Mouse (Mus musculus) left cerebral cortex, adult 2 months (tissue): Measurements from ENCODE around the gene Ate1. TPM values are rescaled to one million over a fixed set of nuclear protein-coding genes. Genes with fewer than 3 reads are reported as not detected.
"Not testable (repeated sequence)": the region's sequence is repeated elsewhere in the genome, so short reads cannot be mapped to it uniquely, and the experiment has no call there.

Experiments
- DNase-seq, 2 experiments: peaks; one replicate each; pipeline ENCODE4 v3.0.0; 2021 to 2022; ENCODE audit warnings: low spot score in 2 of 2, mixed read lengths in 1 of 2; ENCODE audit errors: extremely low spot score in 1 of 2
- H3K27ac ChIP-seq: fragments of 200-600 bp; 2 replicates; pipeline ENCODE4 v1.8.1; 2022
- H3K4me3 ChIP-seq: fragments of 200-600 bp; 2 replicates; pipeline ENCODE4 v1.8.1; 2022
- CTCF ChIP-seq: fragments of 200-600 bp; IDR thresholded peaks from 2 replicates; pipeline ENCODE4 v1.8.1; 2022; ENCODE audit warnings: antibody characterized with exemption, mild to moderate bottlenecking, moderate library complexity
- intact Hi-C: fragments of 180-260 bp; cut with DNase I; formaldehyde crosslinking; loops from one replicate; pipeline ENCODE4 v1.15.1; 2025
- total RNA-seq, 2 experiments: library from RNA; stranded (reverse); gene quantifications; 2 replicates each; pipeline ENCODE4 v1.2.3; 2021

The Ate1 gene
- total RNA-seq, 2 experiments from 2014 or later: 63.8 to 64.7 TPM

- no peak for TF ChIP-seq CTCF
- intact Hi-C loops: loop anchor here (5.0 kb wide), 1 partner anchor 84 kb away; no protein-coding TSS in a partner anchor
- Histone ChIP-seq H3K27ac (no peak overlapping the region), H3K4me3 (no peak overlapping the region)
- no peak for DNase-seq
Observed at GRCm38 (mm10) chr7:130471045-130471444, 49.1 kb downstream of the Ate1 start.

DNA sequence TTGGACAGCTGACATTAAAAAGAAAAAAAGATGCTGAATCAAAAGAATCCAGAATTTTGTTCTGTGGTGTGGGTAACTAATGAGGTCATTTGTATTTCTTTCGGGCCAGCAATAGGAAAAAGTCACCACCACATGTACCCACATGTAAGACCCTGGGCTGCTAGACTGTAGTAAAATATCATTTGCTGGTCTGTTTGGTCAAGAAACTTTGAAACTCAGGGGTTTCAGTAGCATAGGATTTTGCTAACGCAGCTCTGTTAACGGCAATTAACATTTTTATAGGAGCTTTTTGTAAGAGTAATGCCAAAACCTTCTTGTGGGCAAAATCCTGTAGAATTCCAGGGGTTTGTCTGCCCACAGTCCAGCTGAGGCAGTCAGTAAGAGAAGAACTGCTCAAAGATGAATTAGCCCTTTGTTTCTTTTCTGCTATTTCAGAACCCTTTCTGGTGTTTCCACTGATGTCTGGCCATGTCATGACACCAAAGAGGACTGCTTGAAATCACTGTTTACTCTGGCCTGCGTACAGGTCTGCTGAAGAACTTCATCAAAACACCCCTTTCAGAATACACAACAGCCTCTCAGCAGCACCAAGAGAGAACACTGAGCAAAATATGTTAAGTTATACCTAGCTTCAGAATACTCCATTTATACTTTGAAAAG lies 64.5 kb downstream of the Ate1 start:
- DNase-seq: no peak
- peak overlapping the region; percentile 29; the same call in 1 of the 2 replicates for H3K27ac ChIP-seq
- H3K4me3 ChIP-seq: no peak overlapping the region
- intact Hi-C loops: no loop called here
- TF ChIP-seq CTCF: no peak

- no peak for TF ChIP-seq CTCF
- intact Hi-C loops: no loop called here
- no peak for DNase-seq
- Histone ChIP-seq H3K27ac (no peak overlapping the region), H3K4me3 (no peak overlapping the region)
Observed at GRCm38 (mm10) chr7:130454226-130454625, 65.9 kb downstream of the Ate1 start.

DNA sequence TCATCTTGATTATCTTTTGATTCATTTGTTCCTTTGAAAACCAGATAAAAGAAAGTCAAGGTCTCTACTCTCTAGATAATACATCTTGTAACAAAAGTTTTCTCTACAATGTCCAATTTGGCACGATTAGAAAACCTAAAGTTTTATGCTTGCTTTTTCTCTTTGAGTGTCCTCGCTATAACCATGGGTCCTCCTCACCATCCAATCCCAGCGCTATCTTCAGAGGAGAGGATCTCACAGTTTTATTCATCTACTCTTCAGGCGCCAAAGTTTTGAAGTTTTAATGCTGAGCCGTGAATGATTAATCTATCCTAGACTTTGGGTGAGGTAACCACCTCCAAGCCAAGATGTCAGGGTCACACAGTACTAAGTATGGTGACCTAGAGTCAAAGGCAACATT lies 84.4 kb downstream of the Ate1 start:
- no peak overlapping the region for H3K27ac ChIP-seq

DNA sequence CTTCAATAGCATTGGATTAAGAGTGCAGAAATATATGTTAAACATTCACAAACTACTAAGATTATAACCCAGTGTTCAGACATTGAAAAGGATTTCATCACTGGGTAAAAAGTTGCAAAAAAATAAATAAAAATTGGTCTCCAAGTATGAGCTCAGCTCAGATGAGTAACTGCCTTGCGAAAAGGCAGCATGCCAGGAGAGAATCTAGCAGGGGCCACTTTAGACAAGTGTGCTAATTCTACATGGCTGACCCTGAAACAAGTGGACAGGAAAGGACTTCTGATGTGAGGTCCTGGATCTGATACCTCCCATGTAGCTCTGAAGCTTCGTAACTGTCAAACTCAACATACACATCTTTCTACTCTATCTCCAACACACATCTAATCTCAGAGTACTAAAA lies 88.0 kb downstream of the Ate1 start:
- DNase-seq: no peak
- TF ChIP-seq CTCF: no peak
- no peak overlapping the region for H3K27ac ChIP-seq
- intact Hi-C loops: no loop called here
- H3K4me3 ChIP-seq: no peak overlapping the region

More for the DNA sequence above, 84.4 kb downstream of the Ate1 start:
- no peak overlapping the region for H3K4me3 ChIP-seq
- no peak for DNase-seq
- TF ChIP-seq CTCF: no peak
- intact Hi-C loops: no loop called here

DNA sequence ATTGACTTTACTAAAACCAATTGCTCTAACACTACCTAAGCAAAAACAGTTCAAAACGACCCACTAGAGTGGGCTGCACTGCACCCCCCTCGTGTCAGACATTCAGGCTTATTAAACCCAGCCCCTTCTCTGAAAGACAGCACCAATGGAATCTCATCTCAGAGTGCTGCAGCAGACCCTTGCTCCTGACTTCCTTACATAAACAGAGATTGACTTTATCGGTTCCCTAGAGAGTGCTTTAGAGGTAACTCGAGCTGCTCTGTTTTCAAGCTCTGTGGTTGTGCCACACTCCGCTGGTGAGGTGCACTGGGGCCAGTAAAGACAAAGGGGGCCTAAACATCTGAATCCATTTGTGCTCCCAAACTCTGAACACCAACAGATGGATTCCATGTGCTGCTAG lies 93.6 kb downstream of the Ate1 start:
- H3K4me3 ChIP-seq: no peak overlapping the region
- intact Hi-C loops: no loop called here
- no peak overlapping the region for H3K27ac ChIP-seq
- no peak for TF ChIP-seq CTCF
- no peak for DNase-seq

- DNase-seq: no peak
- H3K27ac ChIP-seq: no peak overlapping the region
- no peak for TF ChIP-seq CTCF
- intact Hi-C loops: no loop called here
- H3K4me3 ChIP-seq: no peak overlapping the region
Observed at GRCm38 (mm10) chr7:130425991-130426390, 94.2 kb downstream of the Ate1 start.

- DNase-seq: no peak
- Histone ChIP-seq H3K27ac (no peak overlapping the region), H3K4me3 (no peak overlapping the region)
- intact Hi-C loops: no loop called here
- no peak for TF ChIP-seq CTCF
Observed at GRCm38 (mm10) chr7:130419961-130420360, 100.2 kb downstream of the Ate1 start.

- intact Hi-C loops: no loop called here
- TF ChIP-seq CTCF: no peak
- DNase-seq: no peak
- Histone ChIP-seq H3K4me3 (no peak overlapping the region), H3K27ac (no peak overlapping the region)
Observed at GRCm38 (mm10) chr7:130407622-130408021, 112.5 kb downstream of the Ate1 start.

DNA sequence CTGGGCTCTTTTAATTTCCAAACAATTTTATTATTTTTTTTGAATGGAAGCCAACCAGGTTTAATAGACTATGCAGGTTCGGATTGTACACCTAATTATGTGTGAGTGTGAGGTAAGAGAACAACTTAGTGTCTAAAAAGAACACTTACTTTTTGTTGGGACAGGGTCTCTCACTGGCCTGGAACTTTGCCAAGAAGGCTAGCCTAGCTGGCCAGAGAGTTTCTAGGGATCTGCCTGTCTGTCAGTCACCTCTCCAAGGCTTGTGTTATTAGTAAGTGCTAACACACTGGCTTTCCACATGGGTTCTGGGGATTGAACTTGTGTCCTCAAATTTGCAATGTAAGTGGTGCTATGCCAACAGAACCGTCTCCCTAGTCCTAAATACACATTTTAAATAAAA lies 116.8 kb downstream of the Ate1 start:
- Histone ChIP-seq H3K4me3 (no peak overlapping the region), H3K27ac (no peak overlapping the region)
- intact Hi-C loops: no loop called here
- no peak for TF ChIP-seq CTCF
- DNase-seq: no peak

GRCm38 (mm10) chr7:130394697-130395096 lies 125.5 kb downstream of the Ate1 start:
- Histone ChIP-seq H3K4me3 (no peak overlapping the region), H3K27ac (no peak overlapping the region)
- no peak for TF ChIP-seq CTCF
- DNase-seq: no peak
- intact Hi-C loops: no loop called here

DNA sequence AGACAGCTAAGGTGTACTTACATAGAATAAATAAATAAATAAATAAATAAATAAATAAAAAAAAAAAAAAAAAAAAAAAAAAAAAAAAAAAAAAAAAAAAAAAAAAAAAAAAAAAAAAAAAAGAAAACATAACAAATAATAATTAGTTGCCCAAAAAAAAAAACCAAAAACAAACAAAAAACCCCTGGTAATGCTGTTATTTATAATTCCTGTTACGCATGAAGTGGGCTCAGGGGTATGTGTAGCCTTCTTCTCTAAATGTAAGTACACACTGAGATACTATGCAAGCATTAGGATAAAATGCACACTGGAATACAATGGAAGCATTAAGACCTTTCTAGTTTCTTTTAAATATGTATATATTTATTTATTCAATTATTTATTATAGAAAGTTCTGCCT lies 130.1 kb downstream of the Ate1 start:
- H3K27ac ChIP-seq, H3K4me3 ChIP-seq, intact Hi-C loops, DNase-seq: not testable (repeated sequence)

- H3K27ac ChIP-seq: peak overlapping the region; percentile 11; the same call in 1 of the 2 replicates
- DNase-seq: no peak
Observed at GRCm38 (mm10) chr7:130386308-130386707, 133.9 kb downstream of the Ate1 start.

More at GRCm38 (mm10) chr7:130386308-130386707, 133.9 kb downstream of the Ate1 start:
- no peak overlapping the region for H3K4me3 ChIP-seq
- intact Hi-C loops: loop anchor here (5.0 kb wide), 1 partner anchor 86 kb away; no protein-coding TSS in a partner anchor
- TF ChIP-seq CTCF: no peak
